Mouse (Mus musculus): ENCODE data around the gene Syt1.

The Syt1 gene

GRCm38 (mm10) chr10:109010241-109011193, at the start of gene Syt1:
TSS of gene Syt1 (minus strand) at chr10:109010982.
- DNase-seq (ENCODE audit: extremely low read depth, low read depth): no peak

- no peak for DNase-seq (ENCODE audit: extremely low read depth, low read depth)
Observed at GRCm38 (mm10) chr10:109056500-109056899, 45.7 kb upstream of the Syt1 start.

DNA sequence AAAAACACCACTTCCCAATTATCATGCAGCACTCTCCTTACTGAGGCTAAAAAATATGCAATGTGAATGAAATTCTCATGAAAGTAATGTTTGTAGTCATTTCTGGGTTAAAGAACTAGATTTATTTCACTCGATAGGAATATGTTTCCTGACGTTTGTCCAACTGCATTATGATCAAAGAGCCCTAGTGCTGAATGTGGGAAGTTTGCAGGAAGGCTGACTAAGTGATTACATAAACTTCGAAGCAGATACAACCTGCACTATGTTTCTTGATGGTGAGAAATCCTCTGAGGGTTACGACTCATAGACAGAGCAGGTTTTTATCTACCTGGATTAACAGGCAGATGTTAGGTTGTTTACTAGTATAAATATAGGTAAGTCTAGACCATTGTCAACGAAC, 36.8 kb upstream of the Syt1 start:
- no peak for DNase-seq (ENCODE audit: extremely low read depth, low read depth)

GRCm38 (mm10) chr10:109046988-109047387, 36.2 kb upstream of the Syt1 start:
- DNase-seq (ENCODE audit: extremely low read depth, low read depth): no peak

- no peak for DNase-seq (ENCODE audit: extremely low read depth, low read depth)
Observed at GRCm38 (mm10) chr10:109011226-109012165, 714 bp upstream of the Syt1 start.

DNA sequence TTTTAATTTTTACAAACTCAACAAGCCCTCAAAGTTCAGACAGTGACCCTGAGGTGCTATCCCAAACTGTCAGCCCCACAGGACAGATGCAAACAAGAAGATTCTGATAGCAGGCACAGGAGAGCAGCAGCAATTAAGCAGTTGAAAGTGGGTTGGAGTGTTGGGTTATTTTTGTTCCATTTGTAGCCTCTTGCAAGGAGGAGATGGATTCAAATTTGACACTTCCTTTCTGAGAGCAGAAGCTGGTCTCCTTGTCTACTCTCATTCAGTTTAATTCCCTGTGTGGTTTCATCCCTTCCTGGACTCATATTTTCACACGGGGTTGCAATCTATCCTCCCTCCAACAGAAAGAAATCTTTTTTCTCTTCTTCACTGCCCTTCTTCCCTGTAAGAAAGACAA, 951 bp downstream of the Syt1 start:
- no peak for DNase-seq (ENCODE audit: extremely low read depth, low read depth)

DNA sequence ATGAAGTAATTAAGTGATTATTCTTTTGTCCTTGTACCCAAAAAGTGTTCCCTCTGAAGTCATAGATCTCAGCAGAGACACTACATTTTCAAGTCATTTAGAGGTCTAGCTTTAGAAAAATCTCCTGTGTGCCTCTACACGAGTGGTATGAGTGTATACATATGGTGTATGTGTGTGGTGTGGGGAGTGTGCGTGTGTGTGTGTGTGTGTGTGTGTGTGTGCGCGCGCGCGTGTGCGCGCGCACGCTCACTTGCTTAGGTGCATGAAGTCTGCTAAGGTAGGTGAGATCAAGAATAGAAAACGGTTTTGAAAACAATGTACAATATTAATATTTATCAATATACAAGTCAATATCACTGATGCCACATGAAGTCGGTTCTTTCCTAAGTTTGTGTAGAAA, 2.3 kb downstream of the Syt1 start:
- no peak for DNase-seq (ENCODE audit: extremely low read depth, low read depth)

DNA sequence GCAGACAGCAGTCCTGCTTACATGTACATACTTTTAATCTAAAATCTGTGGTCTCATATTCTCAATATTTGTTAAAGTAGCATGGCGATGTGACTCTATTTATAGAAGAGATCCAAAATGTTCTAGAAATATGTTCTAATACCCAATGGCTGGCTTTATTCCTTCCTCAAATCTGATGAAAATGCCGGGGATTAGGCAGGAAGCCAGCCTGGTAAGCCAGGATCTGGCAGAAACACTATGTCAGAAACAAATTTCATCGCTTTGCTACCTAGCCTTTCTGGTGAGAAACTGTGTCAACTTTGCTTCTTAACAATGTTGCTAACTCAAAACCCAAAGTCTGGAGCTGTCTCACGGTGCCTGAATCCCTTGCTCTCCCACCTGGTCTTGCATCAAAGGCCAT, 7.3 kb downstream of the Syt1 start:
- no peak for DNase-seq (ENCODE audit: extremely low read depth, low read depth)

- DNase-seq (ENCODE audit: extremely low read depth, low read depth): no peak
Observed at GRCm38 (mm10) chr10:108987250-108987649, 23.5 kb downstream of the Syt1 start.

- DNase-seq (ENCODE audit: extremely low read depth, low read depth): no peak
Observed at GRCm38 (mm10) chr10:108979660-108980059, 31.1 kb downstream of the Syt1 start.

- no peak for DNase-seq (ENCODE audit: extremely low read depth, low read depth)
Observed at GRCm38 (mm10) chr10:108954952-108955351, 55.8 kb downstream of the Syt1 start.

DNA sequence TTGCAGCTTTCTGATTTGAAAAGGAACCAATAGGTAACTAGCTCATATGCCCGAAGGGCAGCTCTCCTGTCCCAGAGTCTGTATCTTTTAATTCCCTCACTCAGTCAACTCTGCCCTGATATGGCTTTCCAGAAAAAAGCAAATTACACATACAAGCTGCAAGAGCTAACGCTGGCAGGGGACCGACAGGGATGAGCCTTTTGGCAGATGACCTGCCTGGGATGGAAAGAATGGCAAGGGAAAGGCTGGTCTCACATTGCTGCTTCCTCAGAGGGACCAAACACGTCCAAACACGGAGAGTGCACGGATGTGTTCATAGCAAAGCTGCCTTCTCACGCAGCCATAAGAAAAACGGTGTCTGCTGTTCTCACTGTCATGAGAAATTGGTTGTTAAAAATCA, 58.6 kb downstream of the Syt1 start:
- no peak for DNase-seq (ENCODE audit: extremely low read depth, low read depth)

GRCm38 (mm10) chr10:108936838-108937430, 73.8 kb downstream of the Syt1 start:
- DNase-seq (ENCODE audit: extremely low read depth, low read depth): no peak

GRCm38 (mm10) chr10:108930299-108930698, 80.5 kb downstream of the Syt1 start:
- DNase-seq (ENCODE audit: extremely low read depth, low read depth): no peak

GRCm38 (mm10) chr10:108929676-108930075, 81.1 kb downstream of the Syt1 start:
- no peak for DNase-seq (ENCODE audit: extremely low read depth, low read depth)

- no peak for DNase-seq (ENCODE audit: extremely low read depth, low read depth)
Observed at GRCm38 (mm10) chr10:108905264-108905663, 105.5 kb downstream of the Syt1 start.

- no peak for DNase-seq (ENCODE audit: extremely low read depth, low read depth)
Observed at GRCm38 (mm10) chr10:108904371-108904770, 106.4 kb downstream of the Syt1 start.

GRCm38 (mm10) chr10:108896529-108896928, 114.3 kb downstream of the Syt1 start:
- no peak for DNase-seq (ENCODE audit: extremely low read depth, low read depth)

GRCm38 (mm10) chr10:108893288-108893687, 117.5 kb downstream of the Syt1 start:
- DNase-seq (ENCODE audit: extremely low read depth, low read depth): no peak

GRCm38 (mm10) chr10:108892441-108892840, 118.3 kb downstream of the Syt1 start:
- DNase-seq (ENCODE audit: extremely low read depth, low read depth): no peak

GRCm38 (mm10) chr10:108889084-108889483, 121.7 kb downstream of the Syt1 start:
- DNase-seq (ENCODE audit: extremely low read depth, low read depth): no peak

DNA sequence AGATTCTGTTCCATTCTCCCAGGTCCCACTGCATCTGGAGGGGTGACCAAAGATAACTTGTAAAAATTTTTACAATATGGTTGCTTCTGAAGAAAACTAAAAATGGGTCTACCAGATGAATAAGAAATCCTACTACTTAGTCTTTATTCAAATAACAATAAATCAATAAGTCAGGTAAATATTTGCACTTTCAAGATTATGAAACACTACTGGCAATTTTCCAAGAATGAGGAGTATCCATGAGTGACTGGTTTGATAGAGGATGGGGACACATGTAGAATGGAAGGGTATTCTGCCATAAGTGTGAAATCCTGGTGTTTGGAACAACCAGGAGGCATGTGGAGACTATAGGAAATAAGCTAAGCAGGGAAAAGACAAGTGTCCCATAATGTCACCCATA, 124.0 kb downstream of the Syt1 start:
- DNase-seq (ENCODE audit: extremely low read depth, low read depth): no peak
